Mouse (Mus musculus): ENCODE results near the gene Gipc1.

Gipc1 gene

DNA sequence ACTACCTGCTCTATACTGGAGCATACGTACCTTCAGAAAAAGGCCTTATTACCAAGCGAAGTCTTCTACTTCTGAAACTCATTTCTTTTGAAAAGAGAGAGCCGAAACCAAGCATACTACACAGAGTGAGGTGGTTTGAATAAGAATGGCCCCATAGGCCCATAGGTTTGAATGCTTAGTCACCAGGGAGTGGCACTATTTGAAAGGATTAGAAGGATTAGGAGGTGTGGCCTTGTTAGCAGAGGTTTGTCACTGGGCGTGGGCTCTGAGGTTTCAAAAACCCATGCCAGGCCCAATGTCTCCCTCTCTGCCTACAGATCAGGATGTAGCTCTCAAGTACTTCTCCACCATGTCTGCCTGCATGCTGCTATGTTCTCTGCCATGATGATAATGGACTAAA is 4.4 kb upstream of the Gipc1 start:
- DNase-seq (ENCODE audit: low read depth, low spot score): no peak

DNA sequence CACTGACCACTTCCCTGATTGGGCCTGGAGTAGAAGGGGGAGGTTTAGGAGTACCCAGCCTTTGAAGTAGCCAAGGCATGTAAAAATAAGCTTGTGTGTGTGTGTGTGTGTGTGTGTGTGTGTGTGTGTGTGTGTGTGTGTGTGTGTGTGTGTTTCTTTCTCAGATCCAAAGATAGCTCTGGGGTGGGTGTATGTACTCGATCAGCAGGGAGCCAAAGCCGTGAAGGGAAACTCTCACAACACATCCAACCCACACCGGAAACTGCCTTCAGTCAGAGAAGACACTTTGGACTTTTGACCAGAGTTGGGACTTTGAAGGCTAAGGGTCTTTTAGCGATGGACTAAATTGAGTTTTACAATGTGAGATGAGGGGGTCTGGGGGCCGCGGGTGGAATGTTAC is 2.8 kb upstream of the Gipc1 start:
- no peak for DNase-seq (ENCODE audit: low read depth, low spot score)

DNA sequence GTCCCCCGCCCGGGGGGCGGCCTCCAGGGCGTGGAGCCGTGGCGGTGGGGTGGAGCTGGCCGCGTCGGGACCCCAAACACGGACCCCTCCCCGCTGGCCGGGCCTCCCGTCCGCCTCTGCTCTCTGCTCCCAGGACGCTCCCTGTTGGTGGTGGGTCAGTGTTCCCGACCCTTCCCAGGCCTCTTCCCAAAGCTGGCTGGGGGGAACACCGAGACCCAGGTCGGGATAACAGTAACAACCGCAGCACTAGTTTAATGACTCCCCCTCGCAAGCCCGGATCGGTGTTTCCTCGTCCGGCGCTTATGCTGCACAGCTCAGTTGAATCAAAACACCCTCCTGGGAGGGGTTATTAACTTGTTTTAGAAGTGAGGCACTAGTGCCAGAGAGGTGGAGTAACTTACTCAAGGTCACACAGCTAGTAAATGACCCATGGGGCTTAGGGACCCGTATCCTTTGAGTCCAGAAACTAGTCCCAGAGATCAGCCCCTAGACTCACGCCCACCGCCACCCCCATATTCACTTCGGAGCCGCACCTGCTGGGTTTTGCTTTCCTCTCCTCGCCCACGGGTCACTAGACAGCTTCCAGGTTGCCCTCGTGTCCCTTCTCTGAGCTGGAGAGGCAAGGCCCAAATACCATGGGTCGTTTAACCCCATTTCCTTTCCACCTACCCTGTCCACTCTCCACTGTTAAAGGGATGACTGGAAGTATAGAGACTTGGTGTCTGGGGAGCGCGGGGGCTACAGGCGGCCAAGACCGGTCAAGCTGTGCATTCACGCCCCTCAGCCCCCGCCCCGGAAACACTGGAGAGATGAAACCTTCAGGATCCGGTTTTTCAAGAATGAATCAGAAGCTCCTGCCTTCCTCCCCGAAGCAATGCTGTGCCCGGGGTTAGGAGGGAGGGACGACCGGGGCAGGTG is 526 bp downstream of the Gipc1 start:
- DNase-seq (ENCODE audit: low read depth, low spot score): no peak

DNA sequence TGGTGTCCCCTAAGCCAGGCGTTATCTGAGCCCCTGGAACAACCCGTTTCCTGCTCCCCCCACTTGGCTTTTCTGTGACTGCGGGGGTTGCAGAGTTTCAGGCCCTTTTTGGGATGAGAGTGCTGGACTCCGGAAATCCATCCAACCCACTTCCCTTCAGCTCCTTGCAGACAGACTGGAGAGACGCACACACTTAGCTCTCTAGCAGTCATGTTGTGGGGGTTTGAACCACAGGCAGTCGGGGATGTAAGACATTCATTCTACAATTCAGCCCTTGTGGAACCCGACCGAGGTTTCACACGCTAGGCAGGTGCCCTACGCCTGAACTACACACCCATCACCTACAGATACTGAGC is 1.2 kb downstream of the Gipc1 start:
- no peak for DNase-seq (ENCODE audit: low read depth, low spot score)

DNA sequence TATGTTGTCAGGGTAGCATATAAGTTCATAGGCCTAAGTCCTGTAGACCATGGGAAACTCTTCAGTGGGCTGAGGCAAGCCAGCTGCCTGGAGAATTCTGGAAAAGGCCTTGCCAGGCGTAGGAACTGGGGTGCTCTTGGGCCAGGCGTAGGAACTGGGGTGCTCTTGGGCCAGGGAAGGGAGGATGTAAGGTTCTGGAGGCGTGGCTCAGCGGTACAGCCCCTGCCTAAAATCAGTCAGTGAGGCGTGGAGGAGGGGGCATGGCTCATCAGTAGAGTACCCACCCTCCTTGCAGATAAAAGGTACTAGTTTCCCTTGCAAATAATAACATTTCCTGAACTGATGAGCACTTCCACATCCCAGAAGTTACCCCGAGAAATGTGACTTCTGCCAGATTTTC is 2.2 kb downstream of the Gipc1 start:
- no peak for DNase-seq (ENCODE audit: low read depth, low spot score)

DNA sequence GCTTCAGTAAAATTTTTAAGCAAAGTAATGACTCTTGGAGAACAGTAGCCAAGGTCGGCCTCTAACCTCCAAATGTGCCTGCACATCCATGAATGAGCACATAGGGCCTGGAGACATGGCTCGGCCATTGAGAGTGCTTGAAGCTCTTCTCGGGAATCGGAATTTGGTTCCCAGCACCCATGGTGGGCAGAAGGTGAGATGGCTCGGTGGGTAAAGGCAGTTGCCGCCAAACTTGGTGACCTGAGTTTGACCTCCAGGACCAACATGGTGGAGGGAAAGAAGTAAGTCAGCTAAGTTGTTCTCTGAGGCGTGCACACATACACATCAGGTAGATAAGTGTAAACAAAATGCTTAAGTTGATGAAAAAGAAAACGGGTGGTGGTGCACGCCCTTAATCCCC is 3.6 kb downstream of the Gipc1 start:
- no peak for DNase-seq (ENCODE audit: low read depth, low spot score)

DNA sequence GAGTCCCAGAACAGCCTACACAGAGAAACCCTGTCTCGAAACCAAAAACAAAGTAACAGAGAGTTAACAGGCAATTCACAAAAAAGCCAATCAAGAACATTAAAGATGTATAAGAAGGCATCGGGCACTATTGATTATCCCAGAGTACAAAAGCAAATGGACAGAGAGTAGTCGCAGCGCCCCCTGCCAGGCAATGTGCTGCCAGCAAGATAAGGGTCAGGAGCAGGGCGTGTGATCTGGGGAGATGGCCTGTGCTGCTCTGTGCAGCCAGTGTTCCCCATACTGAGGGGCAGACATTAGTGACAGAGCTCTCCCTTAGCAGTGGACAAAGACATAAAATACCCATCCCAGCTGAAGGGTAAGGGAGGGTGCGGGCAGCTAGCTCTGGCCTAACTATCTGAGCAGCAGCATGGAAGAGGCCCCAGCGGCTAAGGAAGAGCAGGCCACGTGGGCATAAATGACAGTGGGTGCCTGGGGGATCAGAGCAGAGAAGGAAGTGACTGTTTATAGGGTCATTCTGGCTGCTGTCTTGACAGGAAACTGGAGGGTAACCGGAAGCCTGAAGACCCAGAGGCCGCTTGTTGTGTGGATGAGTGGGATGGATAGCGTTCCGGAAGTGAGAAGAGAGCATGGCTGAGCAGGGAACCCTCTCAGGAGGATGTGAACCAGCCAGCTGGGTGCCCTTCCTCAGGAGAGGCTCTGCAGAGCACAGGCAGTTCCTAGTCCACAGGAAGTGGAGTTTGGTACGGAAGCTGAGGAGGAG is 4.2 kb downstream of the Gipc1 start:
- DNase-seq (ENCODE audit: low read depth, low spot score): no peak

DNA sequence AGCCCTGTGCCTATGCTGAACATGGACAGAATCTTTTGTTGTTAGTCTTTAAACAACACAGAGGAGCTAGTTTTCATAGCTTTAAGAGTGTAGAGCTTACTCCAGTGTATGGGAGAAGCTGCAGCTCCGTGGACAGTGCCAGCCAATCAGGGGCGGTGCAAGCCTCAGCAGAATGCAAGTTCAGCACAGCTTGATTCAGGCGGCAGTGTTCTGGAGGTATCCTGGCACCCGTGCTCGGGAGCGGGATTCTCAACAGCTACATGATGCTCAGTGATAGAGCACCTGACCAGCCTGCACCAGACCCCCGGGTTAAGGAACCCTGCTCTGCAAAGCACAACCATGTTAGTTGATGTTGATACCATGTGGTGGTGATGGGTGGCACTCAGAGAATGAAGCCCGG is 8.1 kb downstream of the Gipc1 start:
- no peak for DNase-seq (ENCODE audit: low read depth, low spot score)

DNA sequence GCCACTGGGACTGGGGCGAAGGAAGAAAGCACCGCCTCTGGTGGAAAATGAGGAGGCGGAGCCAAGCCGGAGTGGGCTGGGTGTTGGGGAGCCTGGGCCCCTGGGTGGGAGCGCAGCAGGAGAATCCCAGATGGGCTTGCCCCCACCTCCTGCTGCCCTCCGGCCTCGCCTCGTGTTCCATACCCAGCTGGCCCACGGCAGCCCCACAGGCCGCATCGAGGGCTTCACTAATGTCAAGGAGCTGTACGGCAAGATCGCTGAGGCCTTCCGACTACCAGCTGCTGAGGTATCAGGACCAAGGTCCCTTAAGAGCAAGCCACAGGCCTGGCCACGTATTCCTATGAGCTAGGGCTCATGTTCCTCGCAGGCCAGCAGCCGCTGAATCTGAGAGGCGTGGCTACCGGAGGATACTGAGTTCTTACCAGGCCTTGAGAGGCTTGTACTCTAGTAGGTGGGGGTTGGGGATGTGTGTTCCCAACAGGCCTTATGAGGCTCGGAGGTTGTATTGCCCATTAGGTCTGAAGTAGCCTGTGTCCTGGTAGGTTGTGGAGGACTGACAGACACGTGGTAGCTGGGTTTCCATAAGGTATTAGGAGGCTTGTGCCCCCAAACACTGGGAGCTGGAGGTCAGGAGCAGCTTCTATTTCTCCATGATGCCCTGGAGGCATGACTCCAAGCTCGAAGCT is 8.7 kb downstream of the Gipc1 start:
- no peak for DNase-seq (ENCODE audit: low read depth, low spot score)

DNA sequence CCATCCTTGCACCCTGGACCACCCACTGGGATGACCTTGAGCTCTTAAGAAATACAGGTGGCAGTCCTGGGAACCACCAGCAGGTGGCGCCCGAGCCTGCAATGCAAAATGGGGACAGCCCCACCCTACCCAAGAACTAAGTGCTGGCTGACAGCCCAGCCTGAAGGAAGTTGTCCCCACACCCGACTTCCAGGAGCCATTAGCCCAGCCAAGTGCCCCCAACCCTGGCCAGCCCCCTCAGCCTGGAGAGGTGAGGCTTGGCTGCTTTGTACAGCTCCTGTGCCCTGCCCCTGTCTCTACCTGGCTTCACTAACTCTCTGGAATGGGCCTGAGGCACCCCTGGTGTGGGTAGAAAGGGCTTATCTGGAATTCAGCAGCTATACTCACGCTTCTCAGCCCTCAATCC is 9.9 kb downstream of the Gipc1 start:
- peak; percentile 66 for DNase-seq (ENCODE audit: low read depth, low spot score)

DNA sequence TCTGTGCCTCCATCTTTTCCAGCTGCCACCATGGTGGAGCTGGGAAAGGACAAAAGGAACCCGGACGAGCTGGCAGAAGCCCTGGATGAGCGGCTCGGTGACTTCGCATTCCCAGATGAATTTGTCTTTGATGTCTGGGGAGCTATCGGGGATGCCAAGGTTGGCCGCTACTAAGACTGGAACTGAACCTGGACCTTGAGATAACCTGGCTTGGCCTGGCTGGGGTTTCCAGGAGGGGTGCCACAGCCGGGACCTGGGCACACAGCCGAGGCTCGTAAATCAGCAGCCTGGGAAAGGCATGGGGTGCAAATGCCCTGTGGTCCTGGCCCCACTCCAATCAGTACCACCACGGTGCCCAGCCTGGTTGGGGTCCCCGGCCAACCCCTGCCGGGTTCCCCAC is 11.6 kb downstream of the Gipc1 start:
- no peak for DNase-seq (ENCODE audit: low read depth, low spot score)

DNA sequence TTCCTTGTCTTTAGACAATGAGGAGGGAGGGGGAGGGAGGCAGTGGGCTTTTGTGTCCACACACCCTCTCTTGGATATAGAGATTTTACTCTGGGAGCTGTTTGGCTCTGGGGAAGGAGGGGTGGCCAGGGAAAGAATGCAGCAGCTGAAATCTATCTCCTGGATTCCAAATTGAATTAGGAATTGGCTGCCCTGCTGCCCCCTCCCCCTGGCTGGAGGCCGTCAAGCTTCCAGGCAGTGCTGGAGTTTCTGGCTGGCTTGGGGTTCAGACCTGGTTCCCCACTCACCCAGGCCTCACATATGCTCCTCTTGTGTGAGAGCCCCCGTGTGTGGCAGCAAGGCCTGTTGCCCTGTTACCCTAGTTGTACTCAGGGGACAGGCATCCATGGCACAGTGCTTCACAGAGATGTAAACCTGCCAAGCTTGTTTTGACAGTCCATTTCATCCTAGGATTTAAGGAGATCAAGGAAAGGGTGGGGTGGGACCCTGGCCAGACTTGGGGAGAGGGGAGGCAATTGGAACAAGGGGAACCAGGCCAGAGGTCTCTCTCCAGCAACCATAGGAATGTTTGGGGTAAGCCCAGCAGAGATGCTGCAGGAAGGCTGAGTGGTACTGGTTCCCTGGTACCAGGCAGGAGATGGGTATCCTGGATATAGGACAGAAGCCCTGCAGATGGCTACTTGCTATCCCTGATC is 12.6 kb downstream of the Gipc1 start:
- DNase-seq (ENCODE audit: low read depth, low spot score): no peak

DNA sequence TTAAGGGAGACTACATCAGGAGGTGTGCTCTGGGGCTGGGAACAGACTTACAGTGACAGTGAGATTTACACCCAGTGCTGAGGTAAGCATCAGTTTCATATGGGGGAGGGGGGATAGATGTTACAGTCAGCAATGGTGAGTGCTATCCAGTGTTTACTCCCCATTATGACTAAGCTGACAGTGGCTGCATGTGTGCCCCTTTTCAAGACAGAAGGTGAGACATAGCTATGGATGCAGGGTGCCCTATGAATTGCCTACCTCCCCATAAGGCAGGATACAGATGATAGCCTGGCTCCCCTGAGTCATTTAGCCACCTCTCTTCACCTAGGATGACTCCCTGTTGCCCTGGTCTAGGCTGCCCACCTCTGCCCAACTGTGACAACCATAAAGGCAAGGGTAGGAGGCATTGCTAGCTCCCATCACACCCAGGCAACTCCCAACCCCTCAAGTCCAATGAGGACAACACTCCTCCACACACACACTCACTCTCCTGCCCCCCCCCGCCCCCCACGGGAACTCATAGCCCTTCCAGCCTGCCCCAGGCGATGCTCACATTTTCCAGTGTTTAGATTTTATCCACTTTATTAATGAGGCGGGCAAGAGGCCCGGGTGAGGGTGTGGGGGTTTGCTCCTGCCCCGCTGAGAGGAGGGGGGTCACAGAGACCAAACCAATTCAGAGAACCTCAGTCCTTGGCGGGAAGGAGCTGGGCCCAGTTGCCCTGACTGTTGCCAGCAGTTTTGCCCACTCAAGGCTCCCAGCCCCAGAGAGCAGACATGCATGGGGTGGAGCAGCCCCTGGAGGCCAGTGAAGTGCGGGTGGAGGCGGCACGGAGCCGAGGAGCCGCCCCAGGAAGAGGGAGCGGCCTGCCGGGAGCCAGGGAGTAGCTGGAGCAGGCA is 13.7 kb downstream of the Gipc1 start, which contains the start of gene Ptger1:
Gene Ptger1 (plus strand): TSS at position 710 of the 897 bp plus-strand sequence.
- DNase-seq (ENCODE audit: low read depth, low spot score): no peak

DNA sequence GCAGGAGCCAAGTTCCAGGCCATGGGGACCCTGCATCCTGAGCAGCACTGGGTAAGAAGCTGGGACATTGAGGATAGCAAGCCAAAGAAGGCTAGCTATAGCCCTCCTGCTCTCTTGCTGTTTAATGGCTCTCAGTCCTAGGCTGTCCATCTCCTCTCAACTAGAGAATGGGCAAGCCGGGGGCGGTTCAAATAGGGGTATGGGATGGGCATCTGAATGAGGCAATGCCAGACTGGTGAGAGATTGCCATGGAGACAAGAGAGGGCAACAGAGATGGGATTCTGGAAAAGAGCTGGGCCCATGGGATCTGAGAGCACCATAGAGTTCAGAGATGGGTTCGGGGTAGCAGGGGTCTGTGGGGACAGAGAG is 14.4 kb downstream of the Gipc1 start:
- no peak for DNase-seq (ENCODE audit: low read depth, low spot score)

DNA sequence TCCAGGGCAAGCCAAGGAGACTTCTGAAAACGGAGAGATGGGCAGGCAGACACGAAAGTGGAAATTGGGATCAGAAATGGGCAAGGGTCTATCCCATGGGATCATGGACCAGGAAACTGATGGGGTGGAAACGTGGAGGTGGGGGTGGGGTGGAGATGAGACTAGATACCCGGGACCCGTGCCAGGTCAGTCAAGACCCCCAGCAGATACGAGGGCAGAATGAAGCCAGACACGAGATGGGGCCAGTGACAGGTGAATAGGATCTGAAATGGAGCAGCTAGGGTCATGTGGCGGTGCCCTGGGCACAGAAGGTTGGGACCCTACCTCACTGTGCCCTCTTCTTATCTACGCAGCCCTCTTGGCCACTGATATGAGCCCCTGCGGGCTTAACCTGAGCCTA is 15.0 kb downstream of the Gipc1 start:
- no peak for DNase-seq (ENCODE audit: low read depth, low spot score)

DNA sequence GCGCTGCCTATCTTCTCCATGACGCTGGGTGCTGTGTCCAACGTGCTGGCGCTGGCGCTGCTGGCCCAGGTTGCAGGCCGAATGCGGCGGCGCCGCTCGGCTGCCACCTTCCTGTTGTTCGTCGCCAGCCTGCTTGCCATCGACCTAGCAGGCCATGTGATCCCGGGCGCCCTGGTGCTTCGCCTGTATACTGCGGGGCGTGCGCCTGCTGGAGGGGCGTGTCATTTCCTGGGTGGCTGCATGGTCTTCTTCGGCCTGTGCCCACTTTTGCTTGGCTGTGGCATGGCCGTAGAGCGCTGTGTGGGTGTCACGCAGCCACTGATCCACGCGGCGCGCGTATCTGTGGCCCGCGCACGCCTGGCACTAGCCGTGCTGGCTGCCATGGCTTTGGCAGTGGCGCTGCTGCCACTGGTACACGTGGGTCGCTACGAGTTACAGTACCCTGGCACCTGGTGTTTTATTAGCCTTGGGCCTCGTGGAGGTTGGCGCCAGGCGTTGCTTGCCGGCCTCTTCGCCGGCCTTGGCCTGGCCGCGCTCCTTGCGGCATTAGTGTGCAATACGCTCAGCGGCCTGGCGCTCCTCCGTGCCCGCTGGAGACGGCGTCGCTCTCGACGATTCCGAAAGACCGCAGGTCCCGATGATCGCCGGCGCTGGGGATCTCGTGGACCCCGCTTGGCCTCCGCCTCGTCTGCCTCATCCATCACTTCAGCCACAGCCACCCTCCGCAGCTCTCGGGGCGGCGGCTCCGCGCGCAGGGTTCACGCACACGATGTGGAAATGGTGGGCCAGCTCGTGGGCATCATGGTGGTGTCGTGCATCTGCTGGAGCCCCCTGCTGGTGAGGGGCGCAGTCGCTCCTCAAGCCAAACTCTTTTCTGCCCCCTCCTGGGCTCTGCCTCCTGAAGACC is 15.8 kb downstream of the Gipc1 start:
- peak; percentile 77 for DNase-seq (ENCODE audit: low read depth, low spot score)

DNA sequence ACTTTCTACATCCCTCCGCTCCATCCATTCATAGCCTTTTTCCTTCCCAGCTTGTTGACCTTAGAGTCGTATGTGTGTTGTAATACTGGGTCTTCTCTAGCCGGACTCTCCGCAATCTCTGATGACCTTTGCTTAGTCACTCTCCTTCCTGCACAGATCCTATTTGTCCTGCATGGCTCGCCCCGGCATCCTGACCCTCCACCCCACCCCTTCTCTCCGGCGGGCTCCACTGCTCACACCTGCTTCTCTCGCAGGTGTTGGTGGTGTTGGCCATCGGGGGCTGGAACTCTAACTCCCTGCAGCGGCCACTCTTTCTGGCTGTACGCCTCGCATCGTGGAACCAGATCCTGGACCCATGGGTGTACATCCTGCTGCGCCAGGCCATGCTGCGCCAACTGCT is 16.5 kb downstream of the Gipc1 start:
- DNase-seq (ENCODE audit: low read depth, low spot score): no peak

DNA sequence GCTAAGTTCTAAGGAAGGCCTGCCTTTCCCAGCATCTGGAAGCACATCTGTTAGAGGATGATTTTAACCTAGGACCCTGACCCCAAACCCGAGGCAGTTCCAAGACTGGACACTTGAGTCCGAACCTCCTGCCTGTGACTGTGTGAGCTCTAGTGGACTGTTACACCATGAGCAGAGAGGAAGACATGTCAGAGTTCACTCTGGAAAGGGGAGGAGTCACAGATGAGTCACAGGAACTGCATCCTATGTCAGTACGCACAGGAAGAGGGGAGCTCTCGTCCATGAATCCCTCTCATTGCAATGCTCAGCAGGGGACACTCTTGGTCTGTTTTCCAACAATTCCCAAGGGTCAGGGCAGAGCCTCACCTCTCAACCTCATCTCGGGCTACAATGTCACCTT is 20.5 kb downstream of the Gipc1 start:
- DNase-seq (ENCODE audit: low read depth, low spot score): no peak

DNA sequence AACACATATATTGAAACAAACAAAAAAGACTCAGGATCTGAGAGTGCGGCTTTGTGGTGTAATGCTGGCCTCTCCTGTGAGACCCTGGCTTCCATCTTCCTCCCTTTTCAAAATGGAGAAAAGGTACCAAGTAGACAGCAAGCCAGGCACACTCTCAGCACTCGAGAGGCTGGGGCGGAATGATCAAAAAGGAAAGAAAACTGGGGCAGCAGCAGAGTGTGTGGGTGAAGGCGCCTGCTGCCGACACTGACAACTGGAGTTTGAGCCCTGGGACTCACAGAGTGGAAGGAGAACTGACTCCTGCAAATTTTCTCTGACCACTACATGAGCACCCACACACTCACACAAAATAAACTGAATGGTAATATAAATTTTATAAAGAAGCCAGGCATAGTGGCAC is 22.0 kb downstream of the Gipc1 start:
- DNase-seq (ENCODE audit: low read depth, low spot score): no peak

DNA sequence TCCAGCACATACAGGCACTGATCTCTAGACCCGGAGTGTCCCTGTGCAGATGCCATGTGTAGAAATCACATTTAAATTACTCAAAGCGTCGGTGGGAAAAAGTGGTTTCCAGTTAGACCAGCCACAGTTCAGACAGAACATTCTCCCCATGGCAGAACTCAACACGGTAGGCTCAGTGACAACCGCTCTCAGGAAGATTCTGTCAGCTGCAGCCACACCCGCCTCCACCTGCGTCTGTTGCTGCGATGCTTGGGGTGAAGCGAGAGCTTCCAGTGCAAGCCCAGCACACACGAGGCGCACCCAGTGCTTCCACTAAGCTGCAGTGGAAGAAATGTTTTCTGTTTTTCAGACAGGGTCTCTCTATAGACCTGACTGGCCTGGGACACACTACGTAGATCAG is 27.4 kb downstream of the Gipc1 start:
- no peak for DNase-seq (ENCODE audit: low read depth, low spot score)
